Mouse (Mus musculus): ENCODE data around the gene Alb.

Gene Alb

GRCm38 (mm10) chr5:90494308-90494707 is 33.6 kb downstream of the Alb start:
- no peak for DNase-seq

GRCm38 (mm10) chr5:90499509-90499908 is 38.8 kb downstream of the Alb start:
- no peak for DNase-seq

- DNase-seq: peak; percentile 56
Observed at GRCm38 (mm10) chr5:90500714-90501113, 40.0 kb downstream of the Alb start.

GRCm38 (mm10) chr5:90501752-90502151 is 41.1 kb downstream of the Alb start:
- DNase-seq: no peak

- no peak for DNase-seq
Observed at GRCm38 (mm10) chr5:90504742-90505141, 44.0 kb downstream of the Alb start.

- no peak for DNase-seq
Observed at GRCm38 (mm10) chr5:90506507-90506906, 45.8 kb downstream of the Alb start.

- no peak for DNase-seq
Observed at GRCm38 (mm10) chr5:90507411-90507949, 46.8 kb downstream of the Alb start.

GRCm38 (mm10) chr5:90509828-90510592 is 49.3 kb downstream of the Alb start:
- DNase-seq: no peak

- peak; percentile 73 for DNase-seq
Observed at GRCm38 (mm10) chr5:90512288-90512955, 51.7 kb downstream of the Alb start.

GRCm38 (mm10) chr5:90515561-90515960 is 54.9 kb downstream of the Alb start:
- DNase-seq: no peak

GRCm38 (mm10) chr5:90518356-90519100 is 57.8 kb downstream of the Alb start, which contains the start of gene Afm:
Gene Afm, plus strand, starts transcription at chr5:90518932.
- DNase-seq: no peak

Data from layer of hippocampus, adult 9-11 months (tissue).